Mouse (Mus musculus) MEL (cell line): ENCODE data around the gene Fam160a1. TPM values are rescaled to one million over a fixed set of nuclear protein-coding genes. Genes with fewer than 3 reads are reported as not detected.

Experiments
- DNase-seq: peaks from one replicate; pipeline ENCODE4 v3.0.0; 2011; ENCODE audit warnings: low read depth, low spot score
- H3K27ac ChIP-seq: 2 replicates; pipeline ENCODE4 v1.5.1; 2012; ENCODE audit warnings: low read depth, mild to moderate bottlenecking, control low read depth, low read length, moderate library complexity; ENCODE audit not compliant: control insufficient read depth
- H3K27me3 ChIP-seq, 2 experiments: fragments of 150-350 bp in 1 of 2; sonication (generic) in 1 of 2; 2 replicates each; pipeline ENCODE4 v1.6.1; 2012; ENCODE audit warnings: low read length in 2 of 2, mild to moderate bottlenecking in 2 of 2, improper control_type of control experiment in 1 of 2, moderate library complexity in 1 of 2; ENCODE audit not compliant: insufficient read depth in 2 of 2, control insufficient read depth in 1 of 2
- H3K36me3 ChIP-seq, 2 experiments: 2 replicates each; pipeline ENCODE4 v1.6.1; 2012 to 2014; ENCODE audit warnings: low read length in 2 of 2, improper control_type of control experiment in 1 of 2, inconsistent platforms in 1 of 2, mild to moderate bottlenecking in 1 of 2; ENCODE audit not compliant: insufficient read depth in 2 of 2, control insufficient read depth in 1 of 2
- H3K4me1 ChIP-seq, 2 experiments: fragments of 150-350 bp in 1 of 2; sonication (generic) in 1 of 2; 2 replicates each; pipeline ENCODE4 v1.6.1; 2012; ENCODE audit warnings: low read length in 2 of 2, improper control_type of control experiment in 1 of 2, mild to moderate bottlenecking in 1 of 2; ENCODE audit not compliant: insufficient read depth in 2 of 2, control insufficient read depth in 1 of 2
- H3K4me3 ChIP-seq, 2 experiments: fragments of 150-350 bp in 1 of 2; sonication (generic) in 1 of 2; 2 replicates each; pipeline ENCODE4 v1.5.1; 2012; ENCODE audit warnings: low read depth in 2 of 2, low read length in 2 of 2, mild to moderate bottlenecking in 2 of 2, moderate library complexity in 2 of 2, control low read depth in 1 of 2, improper control_type of control experiment in 1 of 2; ENCODE audit not compliant: control insufficient read depth in 1 of 2, insufficient read depth in 1 of 2
- H3K79me2 ChIP-seq: 2 replicates; pipeline ENCODE4 v1.6.1; 2012; ENCODE audit warnings: mild to moderate bottlenecking, low read length, moderate library complexity; ENCODE audit not compliant: control insufficient read depth, poor library complexity, insufficient read depth
- H3K9ac ChIP-seq: 2 replicates; pipeline ENCODE4 v1.6.1; 2012; ENCODE audit warnings: low read depth, mild to moderate bottlenecking, control low read depth, low read length, moderate library complexity; ENCODE audit not compliant: control insufficient read depth, poor library complexity, severe bottlenecking
- H3K9me3 ChIP-seq: fragments of 150-350 bp; sonication (generic); replicated peaks from 2 replicates; pipeline ENCODE4 v1.6.1; 2012; ENCODE audit warnings: mild to moderate bottlenecking, low read length, improper control_type of control experiment, moderate library complexity; ENCODE audit not compliant: insufficient read depth
- CHD2 ChIP-seq: IDR thresholded peaks from 2 replicates; pipeline ENCODE4 v1.6.1; 2011; ENCODE audit warnings: low read length, improper control_type of control experiment
- E2F4 ChIP-seq: IDR thresholded peaks from 2 replicates; pipeline ENCODE4 v1.6.1; 2011; ENCODE audit warnings: low read depth, low read length, improper control_type of control experiment, borderline replicate concordance
- ELF1 ChIP-seq: IDR thresholded peaks from 2 replicates; pipeline ENCODE4 v1.6.1; 2014; ENCODE audit warnings: low read depth, mild to moderate bottlenecking, inconsistent platforms, low read length, improper control_type of control experiment, moderate library complexity
- HCFC1 ChIP-seq: IDR thresholded peaks from 2 replicates; pipeline ENCODE4 v1.6.1; 2012; ENCODE audit warnings: low read depth, mild to moderate bottlenecking, inconsistent platforms, low read length, improper control_type of control experiment, moderate library complexity
- KAT2A ChIP-seq: conservative IDR thresholded peaks from 2 replicates; pipeline ENCODE4 v1.6.1; 2012; ENCODE audit warnings: low read depth, low read length, improper control_type of control experiment, inconsistent platforms
- MAZ ChIP-seq: IDR thresholded peaks from 2 replicates; pipeline ENCODE4 v1.6.1; 2012; ENCODE audit warnings: low read depth, mild to moderate bottlenecking, inconsistent platforms, low read length, improper control_type of control experiment
- MXI1 ChIP-seq: IDR thresholded peaks from 2 replicates; pipeline ENCODE4 v1.6.1; 2011; ENCODE audit warnings: mild to moderate bottlenecking, low read depth, low read length, improper control_type of control experiment
- MYB ChIP-seq: IDR thresholded peaks from 2 replicates; pipeline ENCODE4 v1.6.1; 2011; ENCODE audit warnings: mild to moderate bottlenecking, low read depth, low read length, improper control_type of control experiment
- NELFE ChIP-seq: IDR thresholded peaks from 2 replicates; pipeline ENCODE4 v1.6.1; 2011; ENCODE audit warnings: low read depth, low read length, improper control_type of control experiment
- NRF1 ChIP-seq: IDR thresholded peaks from 2 replicates; pipeline ENCODE4 v1.6.1; 2014; ENCODE audit warnings: low read depth, mild to moderate bottlenecking, inconsistent platforms, low read length, improper control_type of control experiment, moderate library complexity; ENCODE audit not compliant: poor library complexity, insufficient read depth, severe bottlenecking
- POLR2A ChIP-seq, 2 experiments: IDR thresholded peaks; 2 replicates each; pipeline ENCODE4 v1.6.1; 2011 to 2012; ENCODE audit warnings: low read length in 2 of 2, mild to moderate bottlenecking in 2 of 2, control low read depth in 1 of 2, improper control_type of control experiment in 1 of 2, low read depth in 1 of 2, moderate library complexity in 1 of 2; ENCODE audit not compliant: control insufficient read depth in 1 of 2, insufficient read depth in 1 of 2, poor library complexity in 1 of 2
- POLR2AphosphoS5 ChIP-seq: IDR thresholded peaks from 2 replicates; pipeline ENCODE4 v1.6.1; 2012; ENCODE audit warnings: low read depth, borderline replicate concordance, mild to moderate bottlenecking, inconsistent platforms, low read length, moderate library complexity, mixed read lengths
- RAD21 ChIP-seq: IDR thresholded peaks from 2 replicates; pipeline ENCODE4 v1.6.1; 2011; ENCODE audit warnings: mild to moderate bottlenecking, low read depth, low read length, improper control_type of control experiment
- SIN3A ChIP-seq: IDR thresholded peaks from 2 replicates; pipeline ENCODE4 v1.6.1; 2012; ENCODE audit warnings: low read length, improper control_type of control experiment, inconsistent platforms
- SMC3 ChIP-seq: IDR thresholded peaks from 2 replicates; pipeline ENCODE4 v1.6.1; 2011; ENCODE audit warnings: low read depth, low read length, improper control_type of control experiment
- TCF12 ChIP-seq: IDR thresholded peaks from 2 replicates; pipeline ENCODE4 v1.6.1; 2014; ENCODE audit warnings: low read depth, mild to moderate bottlenecking, inconsistent platforms, low read length, improper control_type of control experiment, moderate library complexity
- USF2 ChIP-seq, 2 experiments: IDR thresholded peaks; 2 replicates each; pipeline ENCODE4 v1.6.1; 2011 to 2012; ENCODE audit warnings: improper control_type of control experiment in 2 of 2, low read length in 2 of 2, borderline replicate concordance in 1 of 2, inconsistent platforms in 1 of 2, low read depth in 1 of 2, mild to moderate bottlenecking in 1 of 2; ENCODE audit not compliant: insufficient read depth in 1 of 2
- ZC3H11A ChIP-seq: IDR thresholded peaks from 2 replicates; pipeline ENCODE4 v1.6.1; 2012; ENCODE audit warnings: low read depth, mild to moderate bottlenecking, inconsistent platforms, low read length, improper control_type of control experiment
- ZKSCAN1 ChIP-seq: IDR thresholded peaks from 2 replicates; pipeline ENCODE4 v1.6.1; 2012; ENCODE audit warnings: low read depth, mild to moderate bottlenecking, inconsistent platforms, low read length, improper control_type of control experiment, moderate library complexity
- ZNF384 ChIP-seq: IDR thresholded peaks from 2 replicates; pipeline ENCODE4 v1.6.1; 2012; ENCODE audit warnings: low read depth, mild to moderate bottlenecking, inconsistent platforms, low read length, improper control_type of control experiment
- polyA plus RNA-seq, 2 experiments: library from polyadenylated mRNA; stranded (reverse) in 1 of 2; unstranded in 1 of 2; fragments of >175 nt in 1 of 2; fragments of >200 nt in 1 of 2; gene quantifications; 2 replicates each; pipeline versions ENCODE4 v1.2.1 to v1.2.4; 2012; ENCODE audit warnings: low replicate concordance in 2 of 2, low read depth in 1 of 2; ENCODE audit not compliant: insufficient read length in 2 of 2, insufficient read depth in 1 of 2, missing spikeins in 1 of 2
- total RNA-seq: library from RNA; depleted of rRNA; stranded (reverse); fragments of 300-350 nt; gene quantifications from 2 replicates; pipeline ENCODE4 v1.2.3, GENCODE M21; 2012

Fam160a1 gene
- total and polyA plus RNA-seq, 3 experiments = not detected

GRCm38 (mm10) chr3:85645517-85646004 is 171.5 kb downstream of the Fam160a1 start:
- DNase-seq = no peak
- Histone ChIP-seq H3K79me2 (no peaks in the 10 kb centered on the region), H3K36me3 (peaks cover 0 to 11% of the 10 kb centered on the region in 2 experiments; a peak in 2 of 4 replicates), H3K4me1 (peaks cover 3 to 8% of the 10 kb centered on the region in 2 experiments), H3K27ac (no peak overlapping the region), H3K27me3 (no peaks in the 10 kb centered on the region), H3K9ac (no peak overlapping the region), H3K9me3 (no peaks in the 10 kb centered on the region), H3K4me3 (no peak overlapping the region)
- TF ChIP-seq POLR2A (IDR thresholded peaks at IDR 0.05; ENCODE audit: control insufficient read depth in 1 of 2, insufficient read depth in 1 of 2, low read depth in 1 of 2, low read length in 2 of 2, poor library complexity in 1 of 2) (no peak), SMC3 (no peak), USF2 (IDR thresholded peaks at IDR 0.05; ENCODE audit: borderline replicate concordance in 1 of 2, insufficient read depth in 1 of 2, low read depth in 1 of 2, low read length in 2 of 2) (no peak)

GRCm38 (mm10) chr3:85644814-85645213 is 172.3 kb downstream of the Fam160a1 start:
- no peak for TF ChIP-seq E2F4
- TF ChIP-seq MYB = no peak
- no peak for TF ChIP-seq NELFE
- no peak for TF ChIP-seq POLR2AphosphoS5
- no peak for TF ChIP-seq KAT2A
- TF ChIP-seq MXI1 = no peak
- TF ChIP-seq MAZ = no peak
- TF ChIP-seq HCFC1 = no peak
- TF ChIP-seq NRF1 = no peak
- no peak for TF ChIP-seq ZKSCAN1
- TF ChIP-seq ZNF384 = no peak
- DNase-seq = no peak

GRCm38 (mm10) chr3:85641751-85642150 is 175.3 kb downstream of the Fam160a1 start:
- Histone ChIP-seq H3K4me1 (no peaks in the 10 kb centered on the region), H3K4me3 (no peak overlapping the region), H3K36me3 (no peaks in the 10 kb centered on the region), H3K79me2 (no peaks in the 10 kb centered on the region), H3K9ac (no peak overlapping the region), H3K9me3 (no peaks in the 10 kb centered on the region), H3K27me3 (no peaks in the 10 kb centered on the region), H3K27ac (no peak overlapping the region)
- no peak for DNase-seq
- TF ChIP-seq CHD2 (no peak), TCF12 (no peak), ELF1 (no peak), MYB (no peak), RAD21 (no peak), HCFC1 (no peak), SIN3A (no peak), ZC3H11A (no peak)

More at GRCm38 (mm10) chr3:85644814-85645213, 172.3 kb downstream of the Fam160a1 start:
- Histone ChIP-seq H3K4me1 (peaks cover 3% of the 10 kb centered on the region in 2 experiments), H3K4me3 (no peak overlapping the region), H3K9me3 (no peaks in the 10 kb centered on the region), H3K36me3 (peaks cover 0 to 5% of the 10 kb centered on the region in 2 experiments; a peak in 2 of 4 replicates), H3K27ac (no peak overlapping the region), H3K79me2 (no peaks in the 10 kb centered on the region), H3K27me3 (no peaks in the 10 kb centered on the region), H3K9ac (no peak overlapping the region)
